Mouse (Mus musculus) lung, embryonic 14.5 days (tissue): ENCODE measurements around the gene Cyb561a3. TPM values are rescaled to one million over a fixed set of nuclear protein-coding genes. Genes with fewer than 3 reads are reported as not detected.

Experiments used
- ATAC-seq: fragments of 200-750 bp; cut with Nextera tagmentation; 2 replicates; pipeline ENCODE4 v1.8.0; 2017; ENCODE audit warnings: mild to moderate bottlenecking, moderate TSS enrichment, moderate library complexity; ENCODE audit not compliant: insufficient read depth
- DNase-seq: peaks from one replicate; pipeline ENCODE4 v3.0.0-alpha.2; 2015
- H3K27ac ChIP-seq: fragments of 300-500 bp; sonication (generic); 2 replicates; pipeline ENCODE4 v1.5.1; 2014; ENCODE audit warnings: low read depth, mild to moderate bottlenecking, moderate library complexity
- H3K27me3 ChIP-seq: fragments of 300-500 bp; sonication (generic); 2 replicates; pipeline ENCODE4 v1.6.1; 2014; ENCODE audit warnings: low read length, control low read depth; ENCODE audit not compliant: insufficient read depth
- H3K36me3 ChIP-seq: fragments of 300-500 bp; sonication (generic); 2 replicates; pipeline ENCODE4 v1.6.1; 2014; ENCODE audit warnings: control low read depth; ENCODE audit not compliant: insufficient read depth
- H3K4me1 ChIP-seq: fragments of 300-500 bp; sonication (generic); 2 replicates; pipeline ENCODE4 v1.6.1; 2014; ENCODE audit warnings: antibody characterized with exemption, control low read depth; ENCODE audit not compliant: insufficient read depth
- H3K4me2 ChIP-seq: fragments of 300-500 bp; sonication (generic); 2 replicates; pipeline ENCODE4 v1.6.1; 2014; ENCODE audit warnings: mild to moderate bottlenecking
- H3K4me3 ChIP-seq: fragments of 300-500 bp; sonication (generic); 2 replicates; pipeline ENCODE4 v1.5.1; 2014; ENCODE audit warnings: low read depth, low read length
- H3K9ac ChIP-seq: fragments of 300-500 bp; sonication (generic); 2 replicates; pipeline ENCODE4 v1.6.1; 2014
- H3K9me3 ChIP-seq: fragments of 300-500 bp; sonication (generic); 2 replicates; pipeline ENCODE4 v1.6.1; 2016; ENCODE audit warnings: low read depth, low read length, control low read depth
- CTCF ChIP-seq: IDR thresholded peaks from 2 replicates; pipeline ENCODE4 v1.5.1; 2016; ENCODE audit warnings: antibody characterized with exemption, low read depth
- WGBS: fragments of 180-500 bp; shearing (Covaris S2); extraction: QIAGEN DNeasy Blood & Tissue Kit; methylation state at CpG from one replicate; pipeline ENCODE4 v1.1.7; 2014; 5-methylcytosine and 5-hydroxymethylcytosine counted together
- polyA plus RNA-seq: library from polyadenylated mRNA; unstranded; fragments of >200 nt; fragmentation: Nextera tagmentation; extraction: Ambion mirVana; gene quantifications from 2 replicates; pipeline ENCODE4 v1.2.1, GENCODE M21; 2014

Gene Cyb561a3
- polyA plus RNA-seq = 18.0 and 19.2 TPM in 2 replicates

- peak within 1 kb of the TSS; percentile 73 for H3K4me2 ChIP-seq
- H3K27ac ChIP-seq = peak within 1 kb of the TSS; percentile 75
- under 1% methylated on average over 44 of the region's 44 CpGs for WGBS
- TF ChIP-seq CTCF = peak; percentile 65
- peak within 1 kb of the TSS; percentile 62 for H3K9ac ChIP-seq
- H3K27me3 ChIP-seq = no peaks in the 10 kb centered on the region
- ATAC-seq = peak; percentile 97
- H3K4me1 ChIP-seq = peaks cover 4% of the 10 kb centered on the region; the same call in 1 of the 2 replicates
- no peaks in the 10 kb centered on the region for H3K9me3 ChIP-seq
- DNase-seq = peak; percentile 98
- H3K36me3 ChIP-seq = peaks cover 32% of the 10 kb centered on the region
- H3K4me3 ChIP-seq = peak within 1 kb of the TSS; percentile 57
These were observed at the start of gene Cyb561a3, which contains the start of gene Tmem138 for GRCm38 (mm10) chr19:10576690-10577561. Gene Cyb561a3, plus strand, starts transcription at chr19:10577172. Gene Tmem138, minus strand, starts transcription at chr19:10577362.

GRCm38 (mm10) chr19:10530082-10530481, 46.9 kb upstream of the Cyb561a3 start:
- Histone ChIP-seq H3K4me2 (no peak overlapping the region), H3K9ac (no peak overlapping the region), H3K36me3 (peaks cover 68% of the 10 kb centered on the region), H3K9me3 (no peaks in the 10 kb centered on the region), H3K4me1 (peaks cover 8% of the 10 kb centered on the region; the same call in 1 of the 2 replicates), H3K4me3 (no peak overlapping the region), H3K27me3 (no peaks in the 10 kb centered on the region), H3K27ac (no peak overlapping the region)
- 0 out of 2 replicates have a peak, but pooled peaks have one; percentile 11 for TF ChIP-seq CTCF
- no peak for DNase-seq
- 90% methylated on average over 1 of the region's 1 CpGs for WGBS
- no peak for ATAC-seq

GRCm38 (mm10) chr19:10539454-10539853, 37.5 kb upstream of the Cyb561a3 start:
- DNase-seq (no peak), ATAC-seq (no peak)
- Histone ChIP-seq H3K4me3 (no peak overlapping the region), H3K9ac (no peak overlapping the region), H3K27me3 (no peaks in the 10 kb centered on the region), H3K4me2 (no peak overlapping the region), H3K36me3 (peaks cover 93% of the 10 kb centered on the region), H3K9me3 (no peaks in the 10 kb centered on the region), H3K4me1 (no peaks in the 10 kb centered on the region), H3K27ac (no peak overlapping the region)
- TF ChIP-seq CTCF = no peak
- 90% methylated on average over 5 of the region's 5 CpGs for WGBS

GRCm38 (mm10) chr19:10555624-10556510, 21.1 kb upstream of the Cyb561a3 start, which contains the start of gene Tmem216:
Gene Tmem216, minus strand, starts transcription at chr19:10556238.
- peak; percentile 99 for ATAC-seq
- Histone ChIP-seq H3K9ac (peak within 1 kb of the TSS; percentile 64), H3K27ac (peak within 1 kb of the TSS; percentile 58), H3K4me3 (peak within 1 kb of the TSS; percentile 66), H3K36me3 (peaks cover 18% of the 10 kb centered on the region), H3K4me2 (peak within 1 kb of the TSS; percentile 89), H3K9me3 (no peaks in the 10 kb centered on the region), H3K27me3 (no peaks in the 10 kb centered on the region), H3K4me1 (0 out of 2 replicates have a peak, but pooled peaks cover 6% of the 10 kb centered on the region)
- TF ChIP-seq CTCF = peak; percentile 17; the same call in 1 of the 2 replicates
- 1% methylated on average over 43 of the region's 43 CpGs for WGBS
- DNase-seq = peak; percentile 90

- Histone ChIP-seq H3K36me3 (peaks cover 7% of the 10 kb centered on the region), H3K4me3 (no peak overlapping the region), H3K9ac (no peak overlapping the region), H3K9me3 (no peaks in the 10 kb centered on the region), H3K4me1 (0 out of 2 replicates have a peak, but pooled peaks cover 6% of the 10 kb centered on the region), H3K4me2 (no peak overlapping the region), H3K27me3 (no peaks in the 10 kb centered on the region), H3K27ac (no peak overlapping the region)
- DNase-seq = no peak
- WGBS = 50% methylated on average over 2 of the region's 2 CpGs
- TF ChIP-seq CTCF = no peak
- no peak for ATAC-seq
These were observed 20.0 kb upstream of the Cyb561a3 start for GRCm38 (mm10) chr19:10557001-10557400.

GRCm38 (mm10) chr19:10557430-10557829, 19.5 kb upstream of the Cyb561a3 start:
- H3K9me3 ChIP-seq = no peaks in the 10 kb centered on the region
- H3K9ac ChIP-seq = no peak overlapping the region
- peaks cover 4% of the 10 kb centered on the region; the same call in 1 of the 2 replicates for H3K36me3 ChIP-seq
- WGBS = 76% methylated on average over 2 of the region's 2 CpGs
- TF ChIP-seq CTCF = no peak
- H3K4me3 ChIP-seq = no peak overlapping the region
- no peak overlapping the region for H3K4me2 ChIP-seq
- ATAC-seq (no peak), DNase-seq (no peak)
- H3K27ac ChIP-seq = no peak overlapping the region
- H3K27me3 ChIP-seq = no peaks in the 10 kb centered on the region
- H3K4me1 ChIP-seq = 0 out of 2 replicates have a peak, but pooled peaks cover 6% of the 10 kb centered on the region
